Mouse (Mus musculus): ENCODE data around the gene Dnah3. TPM values are rescaled to one million over a fixed set of nuclear protein-coding genes. Genes with fewer than 3 reads are reported as not detected.

The Dnah3 gene
- total RNA-seq, 2 experiments from 2014 or later = not detected

GRCm38 (mm10) chr7:119894818-119895544, 200.1 kb downstream of the Dnah3 start:
- ATAC-seq (replicated peaks; ENCODE audit: low FRiP score, low TSS enrichment, poor library complexity, severe bottlenecking) = peak; percentile 6; the same call in 1 of the 2 replicates

- no peak for ATAC-seq (replicated peaks; ENCODE audit: low FRiP score, low TSS enrichment, poor library complexity, severe bottlenecking)
Observed at GRCm38 (mm10) chr7:119892742-119893141, 202.3 kb downstream of the Dnah3 start.

GRCm38 (mm10) chr7:119892198-119892597, 202.9 kb downstream of the Dnah3 start:
- no peak for ATAC-seq (replicated peaks; ENCODE audit: low FRiP score, low TSS enrichment, poor library complexity, severe bottlenecking)

GRCm38 (mm10) chr7:119887887-119888286, 207.2 kb downstream of the Dnah3 start:
- ATAC-seq (replicated peaks; ENCODE audit: low FRiP score, low TSS enrichment, poor library complexity, severe bottlenecking) = no peak

GRCm38 (mm10) chr7:119881229-119881628, 213.9 kb downstream of the Dnah3 start:
- no peak for ATAC-seq (replicated peaks; ENCODE audit: low FRiP score, low TSS enrichment, poor library complexity, severe bottlenecking)

- ATAC-seq (replicated peaks; ENCODE audit: low FRiP score, low TSS enrichment, poor library complexity, severe bottlenecking) = no peak
Observed at GRCm38 (mm10) chr7:119880345-119880744, 214.7 kb downstream of the Dnah3 start.

- no peak for ATAC-seq (replicated peaks; ENCODE audit: low FRiP score, low TSS enrichment, poor library complexity, severe bottlenecking)
Observed at GRCm38 (mm10) chr7:119879171-119879570, 215.9 kb downstream of the Dnah3 start.

- ATAC-seq (replicated peaks; ENCODE audit: low FRiP score, low TSS enrichment, poor library complexity, severe bottlenecking) = no peak
Observed at GRCm38 (mm10) chr7:119875776-119876440, 219.2 kb downstream of the Dnah3 start.

GRCm38 (mm10) chr7:119873050-119873449, 222.0 kb downstream of the Dnah3 start:
- ATAC-seq (replicated peaks; ENCODE audit: low FRiP score, low TSS enrichment, poor library complexity, severe bottlenecking) = no peak

Other genes with a start within 250 kb of the Dnah3 start
- 3.0 and 5.2 TPM in 2 replicates for gene Lyrm1, start 199.4 kb downstream of the Dnah3 start, total RNA-seq (2014; fragmentation: Nextera tagmentation)
- 1.8 TPM in 1 of 2 replicates, not detected in the other for gene Lyrm1, start 199.4 kb downstream of the Dnah3 start, total RNA-seq (2017)
- gene Dcun1d3, start 199.0 kb downstream of the Dnah3 start, total RNA-seq (2014; fragmentation: Nextera tagmentation) = 0.94 and 2.5 TPM in 2 replicates
- gene Dcun1d3, start 199.0 kb downstream of the Dnah3 start, total RNA-seq (2017) = 2.2 and 4.7 TPM in 2 replicates
- 2.2 and 4.5 TPM in 2 replicates for gene Tmem159, start 7.1 kb upstream of the Dnah3 start, total RNA-seq (2014; fragmentation: Nextera tagmentation)
- 0.88 and 2.6 TPM in 2 replicates for gene Tmem159, start 7.1 kb upstream of the Dnah3 start, total RNA-seq (2017)
- not detected in 2 replicates for gene Zp2, start 50.0 kb upstream of the Dnah3 start, total RNA-seq (2014; fragmentation: Nextera tagmentation)
- gene Zp2, start 50.0 kb upstream of the Dnah3 start, total RNA-seq (2017) = not detected in 2 replicates
- gene Anks4b, start 78.6 kb upstream of the Dnah3 start, total RNA-seq (2014; fragmentation: Nextera tagmentation) = not detected in 2 replicates
- not detected in 2 replicates for gene Anks4b, start 78.6 kb upstream of the Dnah3 start, total RNA-seq (2017)
- not detected in 2 replicates for gene Crym, start 106.8 kb upstream of the Dnah3 start, total RNA-seq (2014; fragmentation: Nextera tagmentation)
- not detected in 2 replicates for gene Crym, start 106.8 kb upstream of the Dnah3 start, total RNA-seq (2017)
- not detected in 2 replicates for gene Abca14, start 108.7 kb upstream of the Dnah3 start, total RNA-seq (2014; fragmentation: Nextera tagmentation)
- gene Abca14, start 108.7 kb upstream of the Dnah3 start, total RNA-seq (2017) = not detected in 2 replicates
- not detected in 2 replicates for gene Abca15, start 233.4 kb upstream of the Dnah3 start, total RNA-seq (2014; fragmentation: Nextera tagmentation)
- not detected in 2 replicates for gene Abca15, start 233.4 kb upstream of the Dnah3 start, total RNA-seq (2017)

Data from megakaryocyte-erythroid progenitor cell, adult 5-6 weeks (primary cell).